Mouse (Mus musculus): ENCODE results near the gene Hist2h2be.

Hist2h2be gene

GRCm38 (mm10) chr3:96262216-96262875 is 41.4 kb downstream of the Hist2h2be start:
- DNase-seq (ENCODE audit: low spot score in 2 of 2) = peak; percentile 81 to 87

DNA sequence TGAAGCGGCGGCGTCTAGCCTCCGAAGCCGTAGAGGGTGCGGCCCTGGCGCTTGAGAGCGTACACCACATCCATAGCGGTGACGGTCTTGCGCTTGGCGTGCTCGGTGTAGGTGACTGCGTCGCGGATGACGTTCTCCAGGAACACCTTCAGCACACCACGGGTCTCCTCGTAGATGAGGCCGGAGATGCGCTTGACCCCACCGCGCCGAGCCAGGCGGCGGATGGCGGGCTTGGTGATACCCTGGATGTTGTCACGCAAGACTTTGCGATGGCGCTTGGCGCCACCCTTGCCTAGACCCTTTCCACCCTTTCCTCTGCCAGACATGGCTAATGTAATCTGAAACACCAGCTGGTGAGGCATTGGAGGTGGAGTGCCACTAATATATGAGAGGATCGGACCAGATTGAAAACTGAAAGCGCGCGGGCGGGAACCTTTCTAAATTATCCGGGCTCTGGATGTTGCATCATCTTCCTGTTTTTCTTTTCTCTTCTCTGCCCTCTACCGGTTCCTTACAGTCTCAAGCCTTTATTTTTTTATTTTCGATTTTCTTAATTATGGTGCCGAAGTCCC is 42.1 kb downstream of the Hist2h2be start, which contains the start of gene Hist2h4:
Gene Hist2h4 (minus strand): TSS at position 333 of the 572 bp plus-strand sequence.
- peak; percentile 96 to 98 for DNase-seq (ENCODE audit: low spot score in 2 of 2)

DNA sequence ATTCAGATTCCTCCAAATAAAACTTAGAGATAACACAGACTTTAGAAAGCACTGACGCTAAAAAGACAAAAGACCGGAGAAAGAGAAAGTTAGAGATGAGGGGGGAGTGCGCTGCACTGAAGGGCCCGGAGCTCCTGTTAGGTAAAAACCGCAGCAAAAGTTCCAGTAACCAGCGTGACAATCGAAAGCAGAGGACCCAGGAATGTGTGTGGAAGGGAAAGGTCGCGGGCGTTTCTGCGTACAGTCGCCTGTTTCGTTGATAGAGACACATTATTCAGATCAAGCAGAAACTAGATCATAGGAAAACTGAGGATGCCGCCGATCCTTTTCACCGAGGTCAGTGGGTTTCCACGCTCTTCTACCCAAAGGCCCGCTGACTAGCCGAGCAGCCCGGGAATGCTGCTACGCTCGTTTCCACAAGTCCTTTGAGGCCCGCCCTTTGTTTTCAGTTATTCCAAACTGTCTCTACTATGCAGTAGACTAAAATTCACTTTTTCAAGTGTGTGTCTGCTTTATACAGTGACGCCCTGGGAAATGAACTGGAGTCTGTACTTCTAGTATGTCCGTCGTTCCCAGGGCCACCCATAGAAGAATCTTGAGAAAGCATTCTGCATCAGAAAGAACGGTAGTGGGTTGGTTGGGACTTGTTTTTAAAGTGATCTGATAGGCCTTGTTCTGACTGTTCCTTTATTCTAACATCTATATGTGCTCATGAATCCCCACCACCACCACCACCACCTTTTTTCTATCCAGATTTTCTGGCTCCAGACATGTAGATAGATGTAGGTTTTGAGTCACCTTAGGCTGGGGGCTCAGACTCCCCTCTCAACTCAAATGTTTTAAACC is 42.9 kb downstream of the Hist2h2be start:
- peak; percentile 54 to 81 for DNase-seq (ENCODE audit: low spot score in 2 of 2)

DNA sequence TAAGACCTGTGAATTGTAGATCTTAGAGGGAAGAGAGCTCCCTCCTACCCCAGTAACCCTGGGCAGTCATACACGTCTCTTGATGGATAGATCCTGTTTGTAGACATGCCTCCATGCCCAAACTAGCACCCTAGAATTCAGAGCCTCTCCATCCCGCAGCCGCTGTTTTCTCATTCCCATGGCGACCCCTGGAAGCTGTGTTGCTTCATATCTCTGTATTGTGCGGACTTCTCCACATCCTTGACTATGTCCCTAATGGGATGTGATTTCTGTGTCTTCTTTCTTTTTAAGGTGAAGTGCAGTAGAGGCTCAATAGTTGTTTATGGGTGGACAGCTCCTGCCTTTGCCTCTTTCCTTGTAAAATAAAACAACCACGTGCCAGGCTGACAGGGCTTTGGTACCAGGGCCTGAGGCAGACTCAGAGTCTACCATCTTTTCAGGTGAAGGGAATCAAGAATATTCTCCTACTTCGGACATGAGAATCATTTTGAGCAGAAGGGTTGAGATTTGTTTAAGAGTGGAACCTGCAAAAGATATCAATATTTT is 43.6 kb downstream of the Hist2h2be start:
- peak in 1 of 2 experiments; percentile 67 for DNase-seq (ENCODE audit: low spot score in 2 of 2)

DNA sequence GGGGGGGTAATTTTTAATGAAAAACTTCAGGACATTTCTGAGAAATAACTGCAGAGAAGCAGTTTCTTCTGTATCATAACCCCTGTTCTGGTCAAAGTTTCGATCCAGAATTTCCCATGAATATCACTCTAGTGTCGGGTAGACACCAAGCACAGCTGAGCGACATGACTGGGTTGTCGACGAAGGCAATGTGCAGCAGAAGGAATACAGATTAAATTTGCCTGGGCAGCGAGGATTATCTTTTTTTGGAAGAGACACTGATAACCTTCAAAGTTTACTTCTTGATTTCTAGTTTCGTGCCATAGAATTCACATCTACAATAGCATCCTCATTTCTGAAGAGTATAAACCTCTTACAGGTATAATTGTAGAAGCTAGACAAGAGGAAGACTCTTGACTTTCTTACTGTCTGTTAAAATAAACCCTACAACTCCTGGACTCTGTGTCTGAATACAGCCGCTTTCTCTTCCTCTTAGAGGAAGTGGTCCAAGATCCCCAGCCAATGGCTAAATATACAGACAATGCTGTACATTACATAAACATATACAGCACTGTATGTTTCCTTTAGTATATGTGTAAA is 45.3 kb downstream of the Hist2h2be start:
- DNase-seq (ENCODE audit: low spot score in 2 of 2) = no peak

DNA sequence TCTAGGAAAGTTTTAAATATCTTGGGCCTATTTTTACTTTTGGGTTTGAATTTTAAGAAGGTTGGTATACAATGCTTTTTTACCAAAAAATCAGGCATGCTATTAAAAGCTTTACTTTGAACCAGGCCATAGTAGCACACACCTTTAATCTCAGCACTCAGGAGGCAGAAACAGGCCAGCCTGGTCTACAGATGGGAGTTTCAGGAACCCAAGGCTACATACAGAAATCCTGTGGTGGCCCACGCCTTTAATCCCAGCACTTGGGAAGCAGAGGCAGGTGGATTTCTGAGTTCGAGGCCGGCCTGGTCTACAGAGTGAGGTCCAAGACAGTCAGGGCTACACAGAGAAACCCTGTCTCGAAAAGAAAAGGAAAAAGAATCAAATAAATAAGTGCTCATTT is 46.6 kb downstream of the Hist2h2be start:
- no peak for DNase-seq (ENCODE audit: low spot score in 2 of 2)

GRCm38 (mm10) chr3:96268051-96268775 is 47.3 kb downstream of the Hist2h2be start, which contains the start of gene Hist2h3b:
TSS of gene Hist2h3b (plus strand) at chr3:96268654.
- peak; percentile 89 to 96 for DNase-seq (ENCODE audit: low spot score in 2 of 2)

- DNase-seq (ENCODE audit: low spot score in 2 of 2) = peak; percentile 48 to 81
These were observed 48.0 kb downstream of the Hist2h2be start for GRCm38 (mm10) chr3:96268776-96269378.

GRCm38 (mm10) chr3:96269511-96270474 is 48.9 kb downstream of the Hist2h2be start, which contains the start of gene Hist2h2bb:
TSS of gene Hist2h2bb (plus strand) at chr3:96269752.
- DNase-seq (ENCODE audit: low spot score in 2 of 2) = peak; percentile 92 to 96

All from spleen, postnatal 4 days (tissue).